Mouse (Mus musculus) midbrain, embryonic 11.5 days (tissue): ENCODE data around the gene Rbfox2. TPM values are rescaled to one million over a fixed set of nuclear protein-coding genes. Genes with fewer than 3 reads are reported as not detected.

Experiments
- ATAC-seq: fragments of 200-750 bp; cut with Nextera tagmentation; 2 replicates; pipeline ENCODE4 v1.8.0; 2017; ENCODE audit warnings: moderate TSS enrichment, moderate library complexity; ENCODE audit not compliant: low FRiP score
- DNase-seq: peaks from one replicate; pipeline ENCODE4 v3.0.0; 2015; ENCODE audit warnings: low spot score; ENCODE audit errors: missing footprints
- H3K27ac ChIP-seq: fragments of 300-500 bp; sonication (generic); 2 replicates; pipeline ENCODE4 v1.5.1; 2014; ENCODE audit warnings: low read depth, low read length
- H3K27me3 ChIP-seq: fragments of 300-500 bp; sonication (generic); 2 replicates; pipeline ENCODE4 v1.6.1; 2014; ENCODE audit warnings: mild to moderate bottlenecking, low read length, moderate library complexity, mixed read lengths; ENCODE audit not compliant: control insufficient read depth, insufficient read depth
- H3K36me3 ChIP-seq: fragments of 300-500 bp; sonication (generic); 2 replicates; pipeline ENCODE4 v1.6.1; 2014; ENCODE audit warnings: mild to moderate bottlenecking, low read length, moderate library complexity, mixed read lengths; ENCODE audit not compliant: control insufficient read depth, insufficient read depth
- H3K4me1 ChIP-seq: fragments of 300-500 bp; sonication (generic); 2 replicates; pipeline ENCODE4 v1.6.1; 2014; ENCODE audit warnings: low read length; ENCODE audit not compliant: control insufficient read depth, insufficient read depth
- H3K4me2 ChIP-seq: fragments of 300-500 bp; sonication (generic); 2 replicates; pipeline ENCODE4 v1.6.1; 2014; ENCODE audit warnings: mild to moderate bottlenecking, moderate library complexity
- H3K4me3 ChIP-seq: fragments of 300-500 bp; sonication (generic); 2 replicates; pipeline ENCODE4 v1.5.1; 2014; ENCODE audit warnings: low read depth, low read length
- H3K9ac ChIP-seq: fragments of 300-500 bp; sonication (generic); 2 replicates; pipeline ENCODE4 v1.6.1; 2014; ENCODE audit warnings: low read length
- H3K9me3 ChIP-seq: fragments of 300-500 bp; sonication (generic); 2 replicates; pipeline ENCODE4 v1.6.1; 2016; ENCODE audit warnings: low read length; ENCODE audit not compliant: control insufficient read depth
- WGBS: fragments of 180-500 bp; shearing (Covaris S2); extraction: QIAGEN DNeasy Blood & Tissue Kit; methylation state at CpG from one replicate; pipeline ENCODE4 v1.1.7; 2014; 5-methylcytosine and 5-hydroxymethylcytosine counted together
- polyA plus RNA-seq: library from polyadenylated mRNA; unstranded; fragments of >200 nt; fragmentation: Nextera tagmentation; extraction: Ambion mirVana; gene quantifications from 2 replicates; pipeline ENCODE4 v1.2.1, GENCODE M21; 2014

The Rbfox2 gene
- polyA plus RNA-seq, 1 experiment from 2014 or later: 73.2 TPM

- no peak overlapping the region for H3K27ac ChIP-seq
- peaks cover 8% of the 10 kb centered on the region; the same call in 1 of the 2 replicates for H3K36me3 ChIP-seq
- no peak overlapping the region for H3K4me3 ChIP-seq
- peak; percentile 80 for DNase-seq
- ATAC-seq: no peak
- H3K4me2 ChIP-seq: no peak overlapping the region
- WGBS: 97% methylated on average over 10 of the region's 10 CpGs
- 0 out of 2 replicates have a peak, but pooled peaks cover 2% of the 10 kb centered on the region for H3K4me1 ChIP-seq
- H3K9ac ChIP-seq: no peak overlapping the region
- no peaks in the 10 kb centered on the region for H3K27me3 ChIP-seq
- H3K9me3 ChIP-seq: no peaks in the 10 kb centered on the region
These were observed 172.3 kb downstream of the Rbfox2 start for GRCm38 (mm10) chr15:77134483-77134882.

DNA sequence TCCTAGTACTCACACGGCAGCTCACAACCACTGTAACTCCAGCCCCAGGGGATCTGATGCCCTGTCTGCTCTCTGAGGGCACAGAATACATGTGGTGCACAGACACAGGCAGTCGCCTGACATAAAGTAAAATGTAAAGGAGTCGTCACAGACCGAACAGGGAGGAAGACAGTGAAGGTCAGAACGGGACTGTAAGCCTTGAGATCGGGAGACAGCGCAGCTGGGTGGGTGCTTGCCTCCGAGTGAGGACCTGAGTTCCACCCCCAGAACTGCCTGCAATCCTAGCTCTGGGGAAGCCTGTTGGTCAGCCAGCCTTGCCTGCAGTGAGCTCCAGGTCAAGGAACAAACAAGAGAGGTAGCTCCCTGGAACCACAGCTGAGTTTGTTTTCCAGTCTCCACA lies 177.7 kb downstream of the Rbfox2 start:
- Histone ChIP-seq H3K9me3 (no peaks in the 10 kb centered on the region), H3K4me3 (no peak overlapping the region), H3K9ac (no peak overlapping the region), H3K27ac (no peak overlapping the region), H3K27me3 (no peaks in the 10 kb centered on the region), H3K4me2 (no peak overlapping the region), H3K36me3 (peaks cover 8% of the 10 kb centered on the region; the same call in 1 of the 2 replicates), H3K4me1 (no peaks in the 10 kb centered on the region)
- 91% methylated on average over 8 of the region's 8 CpGs for WGBS
- no peak for DNase-seq
- ATAC-seq: no peak

DNA sequence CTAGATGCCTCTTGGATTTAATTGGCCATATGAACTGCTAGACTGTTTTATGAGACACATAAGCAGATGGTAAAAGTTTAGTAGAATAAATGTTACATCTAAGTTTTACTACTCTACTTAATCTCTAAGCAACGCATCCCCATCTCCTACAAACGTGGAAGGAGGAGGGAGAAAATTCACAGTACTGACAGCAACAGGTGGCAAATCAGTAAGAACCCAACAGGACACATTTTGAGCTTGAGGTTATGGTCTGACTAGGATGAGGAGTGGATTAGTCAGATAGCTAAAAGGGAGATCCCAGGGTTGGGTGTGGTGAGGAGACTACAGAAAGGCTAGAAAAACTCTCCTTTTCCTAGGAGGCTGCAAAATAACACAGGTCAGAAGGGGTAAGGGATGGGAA lies 179.1 kb downstream of the Rbfox2 start:
- H3K27me3 ChIP-seq: no peaks in the 10 kb centered on the region
- H3K9me3 ChIP-seq: no peaks in the 10 kb centered on the region
- H3K4me1 ChIP-seq: no peaks in the 10 kb centered on the region
- WGBS: 94% methylated on average over 2 of the region's 2 CpGs
- peaks cover 8% of the 10 kb centered on the region; the same call in 1 of the 2 replicates for H3K36me3 ChIP-seq
- no peak overlapping the region for H3K9ac ChIP-seq
- no peak overlapping the region for H3K4me3 ChIP-seq
- no peak overlapping the region for H3K27ac ChIP-seq
- ATAC-seq (no peak), DNase-seq (no peak)
- H3K4me2 ChIP-seq: no peak overlapping the region

DNA sequence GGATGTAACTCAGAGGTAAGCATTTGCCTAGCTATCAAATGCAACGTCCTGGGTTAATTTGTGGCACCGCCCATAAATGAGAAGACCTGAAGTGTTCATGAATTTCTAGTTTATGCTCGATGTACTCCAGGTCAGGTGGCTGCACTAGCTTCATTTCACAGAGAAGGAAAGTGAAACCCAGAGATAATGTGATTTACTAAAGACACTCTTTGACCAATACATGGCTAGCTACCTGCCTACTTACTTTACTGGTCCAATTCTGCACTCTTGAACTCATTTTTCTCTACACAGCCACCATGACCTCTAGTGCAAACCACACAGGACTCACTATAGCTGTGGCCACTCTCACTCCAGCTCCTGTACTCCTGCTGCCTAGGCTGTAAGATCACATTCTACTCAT lies 180.1 kb downstream of the Rbfox2 start:
- Histone ChIP-seq H3K4me3 (no peak overlapping the region), H3K4me2 (no peak overlapping the region), H3K9ac (no peak overlapping the region), H3K36me3 (peaks cover 2% of the 10 kb centered on the region; the same call in 1 of the 2 replicates), H3K27me3 (no peaks in the 10 kb centered on the region), H3K4me1 (no peaks in the 10 kb centered on the region), H3K27ac (no peak overlapping the region), H3K9me3 (no peaks in the 10 kb centered on the region)
- 90% methylated on average over 3 of the region's 3 CpGs for WGBS
- ATAC-seq (no peak), DNase-seq (peak; percentile 69)

DNA sequence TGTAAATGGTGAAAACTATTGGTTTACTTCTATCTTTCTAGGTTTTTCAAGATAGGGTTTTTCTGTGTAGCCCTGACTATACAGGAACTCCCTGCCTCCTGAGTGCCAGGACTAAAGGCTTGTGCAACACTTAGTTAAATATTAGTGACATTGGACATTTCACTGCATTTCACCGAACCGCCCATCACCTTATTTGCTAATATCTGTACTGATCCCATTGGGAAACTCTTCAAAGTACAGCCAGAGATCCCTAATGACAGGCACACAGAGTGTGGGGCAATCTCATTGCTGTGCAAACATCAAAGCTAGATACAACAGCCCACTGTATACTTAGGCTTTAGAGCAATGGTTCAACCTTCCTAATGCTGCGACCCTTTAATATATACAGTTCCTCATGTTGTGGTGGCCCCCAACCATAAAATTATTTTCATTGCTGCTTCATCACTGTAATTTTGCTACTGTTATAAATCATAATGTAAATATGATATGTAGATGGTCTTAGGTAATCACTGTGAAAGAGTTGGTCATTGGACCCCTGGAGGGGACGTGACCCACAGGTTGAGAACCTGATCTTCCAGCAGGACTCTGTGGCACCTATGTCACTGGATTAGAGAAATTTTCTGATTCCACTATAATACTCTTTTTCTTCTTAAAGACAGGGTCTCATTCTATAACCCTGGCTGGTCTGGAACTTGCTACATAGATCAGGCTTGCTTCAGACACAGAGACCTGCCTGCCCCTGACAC lies 182.3 kb downstream of the Rbfox2 start:
- Histone ChIP-seq H3K27ac (no peak overlapping the region), H3K4me3 (no peak overlapping the region), H3K4me2 (no peak overlapping the region), H3K9ac (no peak overlapping the region), H3K9me3 (no peaks in the 10 kb centered on the region), H3K4me1 (no peaks in the 10 kb centered on the region), H3K36me3 (no peaks in the 10 kb centered on the region), H3K27me3 (no peaks in the 10 kb centered on the region)
- ATAC-seq (no peak), DNase-seq (peak; percentile 56)
- WGBS: 95% methylated on average over 4 of the region's 4 CpGs

GRCm38 (mm10) chr15:77122824-77123223 lies 184.0 kb downstream of the Rbfox2 start:
- no peak overlapping the region for H3K4me2 ChIP-seq
- no peaks in the 10 kb centered on the region for H3K36me3 ChIP-seq
- no peaks in the 10 kb centered on the region for H3K27me3 ChIP-seq
- ATAC-seq: no peak
- H3K9ac ChIP-seq: no peak overlapping the region
- no peak for DNase-seq
- H3K4me3 ChIP-seq: no peak overlapping the region
- H3K4me1 ChIP-seq: no peaks in the 10 kb centered on the region
- WGBS: 96% methylated on average over 2 of the region's 2 CpGs
- no peaks in the 10 kb centered on the region for H3K9me3 ChIP-seq
- no peak overlapping the region for H3K27ac ChIP-seq

- no peak overlapping the region for H3K27ac ChIP-seq
- ATAC-seq (no peak), DNase-seq (peak; percentile 62)
- peaks cover 3% of the 10 kb centered on the region; the same call in 1 of the 2 replicates for H3K4me1 ChIP-seq
- WGBS: 90% methylated on average over 6 of the region's 6 CpGs
- H3K4me2 ChIP-seq: no peak overlapping the region
- no peaks in the 10 kb centered on the region for H3K27me3 ChIP-seq
- H3K4me3 ChIP-seq: no peak overlapping the region
- no peaks in the 10 kb centered on the region for H3K36me3 ChIP-seq
- H3K9me3 ChIP-seq: no peaks in the 10 kb centered on the region
- H3K9ac ChIP-seq: no peak overlapping the region
These were observed 184.6 kb downstream of the Rbfox2 start for GRCm38 (mm10) chr15:77122208-77122607.

- Histone ChIP-seq H3K9ac (no peak overlapping the region), H3K27ac (no peak overlapping the region), H3K9me3 (no peaks in the 10 kb centered on the region), H3K27me3 (no peaks in the 10 kb centered on the region), H3K4me1 (peaks cover 3% of the 10 kb centered on the region; the same call in 1 of the 2 replicates), H3K4me2 (no peak overlapping the region), H3K36me3 (no peaks in the 10 kb centered on the region), H3K4me3 (no peak overlapping the region)
- 92% methylated on average over 7 of the region's 7 CpGs for WGBS
- peak; percentile 21 for DNase-seq
- ATAC-seq: no peak
These were observed 187.1 kb downstream of the Rbfox2 start for GRCm38 (mm10) chr15:77119666-77120065.

GRCm38 (mm10) chr15:77117209-77117608 lies 189.6 kb downstream of the Rbfox2 start:
- DNase-seq (no peak), ATAC-seq (no peak)
- H3K9me3 ChIP-seq: no peaks in the 10 kb centered on the region
- no peak overlapping the region for H3K4me2 ChIP-seq
- 40% methylated on average over 3 of the region's 3 CpGs for WGBS
- no peaks in the 10 kb centered on the region for H3K27me3 ChIP-seq
- 0 out of 2 replicates have a peak, but pooled peaks cover 2% of the 10 kb centered on the region for H3K36me3 ChIP-seq
- H3K27ac ChIP-seq: no peak overlapping the region
- H3K9ac ChIP-seq: no peak overlapping the region
- no peak overlapping the region for H3K4me3 ChIP-seq
- H3K4me1 ChIP-seq: peaks cover 3% of the 10 kb centered on the region; the same call in 1 of the 2 replicates
